In the genomic region with DNA sequence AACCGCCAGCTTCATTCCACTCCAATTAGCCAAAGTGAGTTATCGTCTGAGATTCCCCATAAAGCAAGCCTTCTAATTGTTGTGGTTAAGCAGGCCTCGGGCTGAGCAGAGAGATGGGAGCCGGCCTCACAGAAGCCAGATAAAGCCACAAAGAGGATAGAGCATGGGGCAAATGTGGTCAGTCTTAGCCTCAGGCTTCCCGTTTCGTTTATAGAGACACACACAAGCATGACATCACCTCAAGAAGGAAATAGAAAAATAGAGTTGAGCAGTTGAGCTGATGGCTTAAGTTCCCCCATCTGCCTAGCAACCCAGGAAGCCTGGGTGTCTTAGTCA, we compare ENCODE assay signal across 10 mouse cellular contexts.
A peak's percentile ranks its signal among the peaks of the same experiment; 100 is the strongest.
DNase-seq lines count a peak whose midpoint lies in the region; ATAC-seq lines count a peak whose summit lies in the region.
"Had no signal": no experiment of that assay in that cellular context is flagged by ENCODE, and none has a peak within 500 bp of the region (broad histone marks: within the 10 kb centered on the region; RNA-seq: fewer than 3 reads in every experiment).

No protein-coding gene starts in this region.

- no peak for ATAC-seq in heart, embryonic 12.5 days (ENCODE audit: insufficient number of reproducible peaks, low FRiP score)
- peak; percentile 79 for ATAC-seq in megakaryocyte progenitor cell, adult 5-6 weeks (replicated peaks; ENCODE audit: poor library complexity)
- ATAC-seq: forebrain, embryonic 13.5 days had no signal

- H3K4me3 ChIP-seq in heart, embryonic 12.5 days, result no peak overlapping the region
- H3K4me3 ChIP-seq: forebrain, embryonic 13.5 days had no signal

- 0 out of 2 replicates have a peak, but pooled peaks cover under 1% of the 10 kb centered on the region for H3K27me3 ChIP-seq in heart, embryonic 12.5 days (replicated peaks)
- H3K27me3 ChIP-seq: forebrain, embryonic 13.5 days had no signal

- H3K36me3 ChIP-seq in heart, embryonic 12.5 days, result no peaks in the 10 kb centered on the region

- H3K9me3 ChIP-seq in heart, embryonic 12.5 days (replicated peaks), result no peaks in the 10 kb centered on the region
- H3K9me3 ChIP-seq: forebrain, embryonic 13.5 days had no signal

- H3K9ac ChIP-seq in heart, embryonic 12.5 days, result no peak overlapping the region
- H3K9ac ChIP-seq: forebrain, embryonic 13.5 days had no signal

- DNase-seq in heart, adult 9 months (ENCODE audit: low spot score in 2 of 2), result peak; percentile 24 to 63
- DNase-seq in 416B (ENCODE audit: low read depth), result peak; percentile 99
- DNase-seq in brain, adult 2 months (ENCODE audit: low read depth, low spot score), result peak; percentile 53
- DNase-seq in heart, postnatal 36 days, result no peak
- DNase-seq in layer of hippocampus, adult 8-10 months (ENCODE audit: low spot score in 2 of 2), result no peak
- DNase-seq in gastrocnemius, adult 8-10 months (ENCODE audit: low spot score in 2 of 2), result no peak
- DNase-seq: thymus, postnatal 14 days had no signal

- H3K4me2 ChIP-seq in heart, embryonic 12.5 days, result no peak overlapping the region
- H3K4me2 ChIP-seq: forebrain, embryonic 13.5 days had no signal

- no peak overlapping the region for H3K27ac ChIP-seq in heart, embryonic 12.5 days (ENCODE audit: poor library complexity, severe bottlenecking)
- H3K27ac ChIP-seq: forebrain, embryonic 13.5 days had no signal

- H3K4me1 ChIP-seq in heart, embryonic 12.5 days (replicated peaks), result peaks cover 43% of the 10 kb centered on the region

- WGBS in heart, embryonic 12.5 days, result 55% methylated on average over 6 of the region's 6 CpGs

- intact Hi-C loops in heart, postnatal 36 days (cut with DNase I), result no loop called here

Comparison
In these comparisons a context has a peak if more than half of its experiments do, and no peak if none do; other contexts are left out.
1. DNase-seq: peak in heart, adult 9 months (2 of 2), 416B (single experiment) and brain, adult 2 months (single experiment); none in heart, postnatal 36 days (0 of 2), layer of hippocampus, adult 8-10 months (0 of 2) and gastrocnemius, adult 8-10 months (0 of 2).